Mouse (Mus musculus) NIH3T3 (cell line): ENCODE measurements around the gene Otof.

Experiments
- DNase-seq: peaks from one replicate; pipeline ENCODE4 v3.0.0-alpha.2; 2012; ENCODE audit warnings: low read depth

Gene Otof

GRCm38 (mm10) chr5:30341601-30342365 is 119.9 kb downstream of the Otof start:
- no peak for DNase-seq

- DNase-seq: no peak
Measured at GRCm38 (mm10) chr5:30340815-30341214, 120.9 kb downstream of the Otof start.
